Mouse (Mus musculus): ENCODE data around the gene 4930415O20Rik. TPM values are rescaled to one million over a fixed set of nuclear protein-coding genes. Genes with fewer than 3 reads are reported as not detected.

4930415O20Rik gene
- polyA plus RNA-seq, 1 experiment from 2014 or later, result not detected

- Histone ChIP-seq H3K36me3 (no peaks in the 10 kb centered on the region), H3K27ac (no peak overlapping the region), H3K9ac (no peak overlapping the region), H3K4me2 (no peak overlapping the region), H3K4me1 (peaks cover 40% of the 10 kb centered on the region), H3K4me3 (no peak overlapping the region), H3K9me3 (replicated peaks) (no peaks in the 10 kb centered on the region), H3K27me3 (replicated peaks) (peaks cover 98% of the 10 kb centered on the region)
- no peak for ATAC-seq
- WGBS (ENCODE audit: insufficient replicate concordance), result 48% methylated on average over 5 of the region's 5 CpGs
Measured at GRCm38 (mm10) chr15:98636517-98636916, 65.7 kb downstream of the 4930415O20Rik start.

GRCm38 (mm10) chr15:98637155-98637554 lies 66.4 kb downstream of the 4930415O20Rik start:
- no peaks in the 10 kb centered on the region for H3K36me3 ChIP-seq
- no peaks in the 10 kb centered on the region for H3K9me3 ChIP-seq (replicated peaks)
- H3K4me2 ChIP-seq, result no peak overlapping the region
- no peak overlapping the region for H3K9ac ChIP-seq
- ATAC-seq, result no peak
- no peak overlapping the region for H3K4me3 ChIP-seq
- WGBS (ENCODE audit: insufficient replicate concordance), result 39% methylated on average over 3 of the region's 3 CpGs
- H3K27ac ChIP-seq, result no peak overlapping the region
- peaks cover 96% of the 10 kb centered on the region for H3K27me3 ChIP-seq (replicated peaks)
- H3K4me1 ChIP-seq, result peaks cover 33% of the 10 kb centered on the region

Other genes with a start within 250 kb of the 4930415O20Rik start
- gene Olfr284, start 230.0 kb upstream of the 4930415O20Rik start, polyA plus RNA-seq (2016; fragmentation: Nextera tagmentation; extraction: Ambion mirVana), result not detected in 2 replicates
- not detected in 2 replicates for gene Olfr283, start 190.1 kb upstream of the 4930415O20Rik start, polyA plus RNA-seq (2016; fragmentation: Nextera tagmentation; extraction: Ambion mirVana)
- not detected in 2 replicates for gene Olfr282, start 139.8 kb upstream of the 4930415O20Rik start, polyA plus RNA-seq (2016; fragmentation: Nextera tagmentation; extraction: Ambion mirVana)
- not detected in 2 replicates for gene Olfr281, start 118.4 kb upstream of the 4930415O20Rik start, polyA plus RNA-seq (2016; fragmentation: Nextera tagmentation; extraction: Ambion mirVana)
- not detected in 2 replicates for gene OR5BS1P, start 101.1 kb upstream of the 4930415O20Rik start, polyA plus RNA-seq (2016; fragmentation: Nextera tagmentation; extraction: Ambion mirVana)
- not detected in 2 replicates for gene Lalba, start 88.3 kb upstream of the 4930415O20Rik start, polyA plus RNA-seq (2016; fragmentation: Nextera tagmentation; extraction: Ambion mirVana)
- not detected in 2 replicates for gene Olfr279, start 78.6 kb upstream of the 4930415O20Rik start, polyA plus RNA-seq (2016; fragmentation: Nextera tagmentation; extraction: Ambion mirVana)
- 78.4 and 78.5 TPM in 2 replicates for gene Kansl2, start 36.7 kb upstream of the 4930415O20Rik start, polyA plus RNA-seq (2016; fragmentation: Nextera tagmentation; extraction: Ambion mirVana)
- 34.4 and 35.5 TPM in 2 replicates for gene Ccnt1, start 81 bp upstream of the 4930415O20Rik start, polyA plus RNA-seq (2016; fragmentation: Nextera tagmentation; extraction: Ambion mirVana)
- 9.7 and 10.2 TPM in 2 replicates for gene Adcy6, start 39.1 kb downstream of the 4930415O20Rik start, polyA plus RNA-seq (2016; fragmentation: Nextera tagmentation; extraction: Ambion mirVana)
- gene Cacnb3, start 59.8 kb downstream of the 4930415O20Rik start, polyA plus RNA-seq (2016; fragmentation: Nextera tagmentation; extraction: Ambion mirVana), result 3.8 and 4.9 TPM in 2 replicates
- 15.9 and 16.2 TPM in 2 replicates for gene Ddx23, start 91.9 kb downstream of the 4930415O20Rik start, polyA plus RNA-seq (2016; fragmentation: Nextera tagmentation; extraction: Ambion mirVana)
- 0.30 and 0.50 TPM in 2 replicates for gene Rnd1, start 106.5 kb downstream of the 4930415O20Rik start, polyA plus RNA-seq (2016; fragmentation: Nextera tagmentation; extraction: Ambion mirVana)
- 0.06 TPM in 1 of 2 replicates, not detected in the other for gene Ccdc65, start 137.2 kb downstream of the 4930415O20Rik start, polyA plus RNA-seq (2016; fragmentation: Nextera tagmentation; extraction: Ambion mirVana)
- gene Fkbp11, start 157.2 kb downstream of the 4930415O20Rik start, polyA plus RNA-seq (2016; fragmentation: Nextera tagmentation; extraction: Ambion mirVana), result 83.5 and 90.2 TPM in 2 replicates
- 22.4 TPM in 2 replicates for gene Arf3, start 192.2 kb downstream of the 4930415O20Rik start, polyA plus RNA-seq (2016; fragmentation: Nextera tagmentation; extraction: Ambion mirVana)
- gene Wnt10b, start 207.1 kb downstream of the 4930415O20Rik start, polyA plus RNA-seq (2016; fragmentation: Nextera tagmentation; extraction: Ambion mirVana), result not detected in 2 replicates
- gene Wnt1, start 218.9 kb downstream of the 4930415O20Rik start, polyA plus RNA-seq (2016; fragmentation: Nextera tagmentation; extraction: Ambion mirVana), result not detected in 2 replicates
- gene Ddn, start 238.5 kb downstream of the 4930415O20Rik start, polyA plus RNA-seq (2016; fragmentation: Nextera tagmentation; extraction: Ambion mirVana), result not detected in 2 replicates